Mouse (Mus musculus) kidney, embryonic 16.5 days (tissue): ENCODE results near the gene Sct. TPM values are rescaled to one million over a fixed set of nuclear protein-coding genes. Genes with fewer than 3 reads are reported as not detected.

Experiments used
- ATAC-seq: fragments of 200-750 bp; cut with Nextera tagmentation; 2 replicates; pipeline ENCODE4 v1.8.0; 2017; ENCODE audit warnings: moderate TSS enrichment; ENCODE audit not compliant: low FRiP score, low TSS enrichment
- H3K27ac ChIP-seq: fragments of 300-500 bp; sonication (generic); 2 replicates; pipeline ENCODE4 v1.5.1; 2014; ENCODE audit warnings: low read length
- H3K27me3 ChIP-seq: fragments of 300-500 bp; sonication (generic); 2 replicates; pipeline ENCODE4 v1.6.1; 2014; ENCODE audit warnings: low read length, control low read depth, mixed read lengths; ENCODE audit not compliant: insufficient read depth
- H3K36me3 ChIP-seq: fragments of 300-500 bp; sonication (generic); 2 replicates; pipeline ENCODE4 v1.6.1; 2014; ENCODE audit warnings: low read length, control low read depth, mixed read lengths; ENCODE audit not compliant: insufficient read depth
- H3K4me1 ChIP-seq: fragments of 300-500 bp; sonication (generic); 2 replicates; pipeline ENCODE4 v1.6.1; 2014; ENCODE audit warnings: low read length, control low read depth, mixed read lengths; ENCODE audit not compliant: insufficient read depth
- H3K4me2 ChIP-seq: fragments of 300-500 bp; sonication (generic); replicated peaks from 2 replicates; pipeline ENCODE4 v1.6.1; 2014; ENCODE audit warnings: low read depth, low read length
- H3K4me3 ChIP-seq: fragments of 300-500 bp; sonication (generic); 2 replicates; pipeline ENCODE4 v1.5.1; 2014; ENCODE audit warnings: mild to moderate bottlenecking, low read length
- H3K9ac ChIP-seq: fragments of 300-500 bp; sonication (generic); replicated peaks from 2 replicates; pipeline ENCODE4 v1.6.1; 2014; ENCODE audit warnings: low read length
- H3K9me3 ChIP-seq: fragments of 300-500 bp; sonication (generic); 2 replicates; pipeline ENCODE4 v1.6.1; 2016; ENCODE audit warnings: low read length, control low read depth
- WGBS: fragments of 180-500 bp; shearing (Covaris S2); extraction: QIAGEN DNeasy Blood & Tissue Kit; methylation state at CpG from one replicate; pipeline ENCODE4 v1.1.7; 2014; 5-methylcytosine and 5-hydroxymethylcytosine counted together
- polyA plus RNA-seq: library from polyadenylated mRNA; unstranded; fragments of >200 nt; fragmentation: Nextera tagmentation; extraction: Ambion mirVana; gene quantifications from 2 replicates; pipeline ENCODE4 v1.2.1, GENCODE M21; 2015

Gene Sct
- polyA plus RNA-seq, 1 experiment from 2014 or later = 47.1 TPM

DNA sequence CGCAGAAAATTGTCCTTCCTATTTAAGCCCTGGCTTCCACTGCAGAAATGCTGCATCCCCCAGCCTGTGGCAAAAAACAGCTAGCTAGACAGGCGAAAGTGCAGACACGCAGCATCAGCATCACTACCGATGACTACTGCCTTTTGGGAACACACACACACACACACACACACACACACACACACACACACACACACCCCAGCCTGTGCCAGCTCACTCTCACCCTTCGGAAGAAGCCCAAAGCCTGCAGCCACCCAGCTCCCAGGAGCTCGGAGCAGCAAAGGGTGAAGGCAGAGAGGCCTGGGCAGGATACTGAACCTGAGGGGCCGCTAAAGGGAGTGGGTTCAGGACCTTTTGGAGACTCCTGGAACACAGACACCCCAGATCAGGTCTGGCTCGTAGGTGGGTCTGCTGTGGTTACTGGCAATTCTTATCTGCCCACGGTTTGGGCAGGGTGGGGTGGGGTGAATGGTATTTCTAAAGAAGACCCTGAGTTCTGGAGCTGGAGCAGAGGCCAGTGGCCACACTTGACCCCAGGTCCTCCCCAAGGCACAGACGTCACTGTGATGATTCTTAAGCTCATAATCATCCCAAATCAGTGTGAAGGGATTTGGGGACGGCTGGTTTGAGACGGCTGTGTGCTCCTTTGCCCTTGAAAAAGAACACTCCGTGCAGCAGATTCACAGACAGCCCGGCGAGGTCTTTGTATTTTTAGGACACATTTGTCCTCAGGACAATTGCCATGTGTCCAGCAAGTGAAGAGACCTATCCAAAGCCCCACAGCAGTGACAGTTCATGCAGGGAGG, 13.9 kb upstream of the Sct start:
- peak overlapping the region; percentile 50 for H3K4me3 ChIP-seq
- H3K36me3 ChIP-seq = no peaks in the 10 kb centered on the region; the same call in 1 of the 2 replicates
- no peak for ATAC-seq
- H3K9me3 ChIP-seq = no peaks in the 10 kb centered on the region
- peak overlapping the region; percentile 59 for H3K9ac ChIP-seq
- WGBS = 44% methylated on average over 15 of the region's 15 CpGs
- H3K27ac ChIP-seq = no peak overlapping the region
- peaks cover 15% of the 10 kb centered on the region for H3K4me1 ChIP-seq
- peaks cover 47% of the 10 kb centered on the region for H3K27me3 ChIP-seq
- peak overlapping the region; percentile 84 for H3K4me2 ChIP-seq

DNA sequence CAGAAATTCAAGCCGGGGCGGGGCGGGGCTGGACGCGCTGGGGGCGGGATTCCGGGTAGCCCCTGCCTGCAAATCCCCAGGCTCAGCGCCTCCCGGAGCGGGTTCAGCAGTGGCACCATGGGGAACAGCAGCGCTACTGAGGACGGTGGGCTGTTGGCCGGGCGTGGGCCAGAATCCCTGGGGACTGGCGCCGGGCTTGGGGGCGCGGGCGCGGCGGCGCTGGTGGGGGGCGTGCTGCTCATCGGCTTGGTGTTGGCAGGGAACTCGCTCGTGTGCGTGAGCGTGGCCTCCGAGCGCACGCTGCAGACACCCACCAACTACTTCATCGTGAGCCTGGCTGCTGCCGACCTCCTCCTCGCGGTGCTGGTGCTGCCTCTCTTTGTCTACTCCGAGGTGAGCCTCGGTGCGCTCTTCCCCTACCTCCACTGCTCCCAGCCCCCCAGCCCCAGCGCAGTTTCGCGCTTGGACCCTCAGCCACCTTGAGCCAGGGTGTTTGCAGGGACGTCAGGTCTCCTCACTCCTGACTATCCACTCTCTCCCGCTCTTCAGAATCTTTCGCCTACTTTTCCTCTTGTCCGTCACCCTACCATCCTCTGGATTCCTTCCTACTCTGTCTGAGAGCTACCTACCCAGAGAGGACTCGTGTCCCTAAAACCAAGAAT, 13.1 kb upstream of the Sct start, which contains the start of gene Drd4:
Drd4 (plus strand) TSS at position 86 of the 662 bp plus-strand sequence.
- Histone ChIP-seq H3K4me2 (peak within 1 kb of the TSS; percentile 84), H3K9ac (peak within 1 kb of the TSS; percentile 59), H3K27me3 (peaks cover 47% of the 10 kb centered on the region), H3K27ac (no peak within 1 kb of the TSS), H3K4me1 (peaks cover 15% of the 10 kb centered on the region), H3K4me3 (peak within 1 kb of the TSS; percentile 50), H3K9me3 (no peaks in the 10 kb centered on the region), H3K36me3 (no peaks in the 10 kb centered on the region)
- ATAC-seq = peak; percentile 73
- WGBS = 3% methylated on average over 40 of the region's 46 CpGs

DNA sequence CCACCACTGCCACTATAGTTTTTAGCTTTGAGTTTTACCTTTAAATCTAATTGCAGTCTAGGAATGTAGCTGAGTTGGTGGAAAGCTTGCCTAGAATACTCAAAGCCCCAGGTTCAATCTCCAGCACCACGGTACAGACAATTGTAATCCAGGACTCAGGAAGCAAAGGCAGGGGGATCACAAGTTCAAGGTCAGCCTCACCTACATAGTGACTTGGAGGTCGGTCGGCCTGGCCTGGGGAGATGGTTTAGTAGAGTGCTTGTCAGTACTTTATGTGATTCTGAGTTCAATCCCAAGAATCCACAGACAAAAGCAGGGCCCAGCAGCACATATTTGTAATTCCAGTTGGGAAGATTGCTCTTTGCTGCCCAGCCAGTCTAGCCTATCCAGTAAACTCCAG, 9.1 kb upstream of the Sct start:
- Histone ChIP-seq H3K36me3 (no peaks in the 10 kb centered on the region), H3K9ac (no peak overlapping the region), H3K27ac (no peak overlapping the region), H3K9me3 (no peaks in the 10 kb centered on the region), H3K4me1 (no peaks in the 10 kb centered on the region), H3K4me2 (no peak overlapping the region), H3K4me3 (no peak overlapping the region), H3K27me3 (peaks cover 21% of the 10 kb centered on the region)
- no peak for ATAC-seq
- WGBS = 78% methylated on average over 3 of the region's 3 CpGs

DNA sequence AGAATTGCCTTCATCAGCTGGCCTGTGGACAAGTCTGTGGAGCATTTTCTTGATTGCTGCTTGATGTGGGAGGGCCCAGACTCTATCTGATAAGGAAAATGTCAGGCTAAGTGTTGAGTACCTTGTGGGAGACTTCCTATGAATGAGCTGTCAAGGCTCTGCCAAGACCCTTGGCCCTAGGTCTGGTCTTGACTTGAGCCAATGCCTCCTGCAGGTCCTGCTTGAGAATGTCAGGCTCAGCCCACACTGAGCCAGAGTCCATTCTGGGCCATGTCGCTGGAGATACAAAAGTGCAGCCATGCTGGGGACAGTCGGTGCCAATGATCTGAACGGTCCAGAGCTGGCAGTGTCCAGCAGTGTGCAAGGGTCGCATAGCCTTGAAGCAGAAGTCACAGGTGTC, 3.8 kb upstream of the Sct start:
- 85% methylated on average over 4 of the region's 4 CpGs for WGBS
- Histone ChIP-seq H3K36me3 (no peaks in the 10 kb centered on the region), H3K4me3 (no peak overlapping the region)

DNA sequence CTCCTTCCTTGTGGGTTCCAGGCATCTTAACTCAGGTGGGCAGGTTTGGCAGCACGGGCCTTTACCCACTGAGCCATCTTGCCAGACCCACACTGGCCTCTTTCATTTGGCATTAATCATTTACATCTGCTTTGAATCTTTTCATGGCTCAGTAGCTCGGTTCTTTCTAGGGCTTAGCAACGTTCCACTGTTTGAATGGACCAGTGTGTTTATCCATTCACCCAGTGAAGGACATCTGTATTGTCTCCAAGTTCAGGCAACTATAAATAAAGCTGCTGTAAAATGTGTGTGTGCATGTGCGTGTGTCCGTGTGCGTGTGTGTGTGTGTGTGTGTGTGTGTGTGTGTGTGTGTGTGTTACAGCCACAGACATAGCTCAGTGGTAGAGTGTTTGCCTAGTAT, 2.5 kb upstream of the Sct start:
- Histone ChIP-seq H3K27ac (peak overlapping the region; percentile 59), H3K9ac (no peak overlapping the region), H3K36me3 (no peaks in the 10 kb centered on the region), H3K27me3 (no peaks in the 10 kb centered on the region), H3K9me3 (no peaks in the 10 kb centered on the region), H3K4me1 (peaks cover 26% of the 10 kb centered on the region), H3K4me3 (no peak overlapping the region), H3K4me2 (no peak overlapping the region)
- 51% methylated on average over 6 of the region's 6 CpGs for WGBS
- ATAC-seq = peak; percentile 66

More for the DNA sequence above, 3.8 kb upstream of the Sct start:
- no peak overlapping the region for H3K9ac ChIP-seq
- no peak overlapping the region for H3K27ac ChIP-seq
- H3K27me3 ChIP-seq = no peaks in the 10 kb centered on the region
- no peak for ATAC-seq
- no peaks in the 10 kb centered on the region for H3K9me3 ChIP-seq
- H3K4me2 ChIP-seq = no peak overlapping the region
- peaks cover 16% of the 10 kb centered on the region for H3K4me1 ChIP-seq

DNA sequence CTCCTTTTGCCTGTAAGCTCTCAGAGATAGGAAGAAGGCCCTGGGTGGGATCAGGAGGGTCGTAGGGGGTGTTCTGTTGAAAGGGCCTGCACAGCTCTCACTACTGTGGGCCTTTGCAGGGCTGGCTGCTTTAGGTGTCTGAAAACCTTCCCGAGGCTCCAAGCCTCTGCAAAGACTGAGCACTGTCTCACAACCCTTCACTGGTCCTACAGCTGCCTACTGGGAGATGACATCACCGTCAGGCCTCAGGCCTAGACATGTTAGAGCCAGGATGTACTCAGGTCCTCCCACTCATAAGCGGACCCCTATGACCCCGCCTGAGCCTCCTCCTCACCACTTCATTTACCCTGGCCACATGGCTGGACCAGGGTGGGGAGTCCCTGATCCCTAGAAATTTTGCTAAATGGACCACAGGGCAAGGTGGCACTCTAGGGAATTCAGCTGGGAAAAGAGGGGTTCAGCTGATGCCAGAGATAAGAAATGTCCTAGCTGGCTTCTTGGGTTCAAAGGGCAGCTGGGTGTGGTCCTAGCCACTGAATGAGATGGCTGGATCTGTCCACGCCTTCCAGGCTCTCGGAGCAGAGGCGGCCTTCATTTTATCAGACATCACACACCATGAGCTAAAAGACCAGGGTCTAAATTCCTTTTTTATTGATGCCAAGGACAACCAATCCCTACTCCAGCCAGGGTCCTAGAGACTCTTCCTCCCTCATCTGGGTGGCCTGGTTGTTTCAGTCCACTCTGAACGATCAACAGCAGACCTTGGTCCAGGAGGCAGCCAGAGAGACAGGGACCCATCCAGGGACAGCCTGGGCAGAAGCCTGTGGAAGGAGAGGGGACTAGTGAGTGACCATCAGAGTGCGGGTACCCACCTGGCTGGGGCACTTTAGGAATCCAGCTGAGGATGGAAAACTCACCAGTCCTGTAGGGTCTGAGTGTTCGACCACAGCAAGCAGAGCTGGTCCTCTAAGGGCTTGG, 943 bp downstream of the Sct start:
- no peak overlapping the region; the same call in 1 of the 2 replicates for H3K9ac ChIP-seq
- ATAC-seq = no peak
- no peaks in the 10 kb centered on the region for H3K36me3 ChIP-seq
- 69% methylated on average over 11 of the region's 11 CpGs for WGBS
- H3K4me1 ChIP-seq = peaks cover 31% of the 10 kb centered on the region
- H3K9me3 ChIP-seq = no peaks in the 10 kb centered on the region
- H3K4me2 ChIP-seq = peak overlapping the region; percentile 95; the same call in 1 of the 2 replicates
- H3K4me3 ChIP-seq = peak overlapping the region; percentile 52
- H3K27me3 ChIP-seq = no peaks in the 10 kb centered on the region
- no peak overlapping the region for H3K27ac ChIP-seq

DNA sequence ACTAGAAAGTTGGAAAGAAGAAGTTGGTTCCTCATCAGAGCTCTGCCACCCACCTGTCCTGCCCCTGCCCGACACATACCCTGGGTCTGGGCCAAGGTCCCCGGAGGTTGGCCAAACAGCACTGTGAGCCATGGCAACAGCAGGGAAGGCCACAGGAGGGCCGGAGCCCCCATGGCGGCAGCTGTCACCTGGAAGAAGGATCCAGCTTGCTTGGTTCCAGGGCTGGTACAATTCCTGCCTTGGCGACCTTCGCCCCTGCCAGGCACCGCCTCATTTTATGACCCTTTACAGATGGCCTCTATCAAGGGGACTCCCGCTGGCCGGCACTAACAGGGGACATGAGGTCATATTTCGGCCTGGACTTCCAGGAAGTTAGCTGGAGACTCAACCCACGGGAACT, 2.4 kb downstream of the Sct start, which contains the start of gene Cdhr5:
Cdhr5 (minus strand) TSS at position 241 of the 400 bp plus-strand sequence.
- Histone ChIP-seq H3K9me3 (no peaks in the 10 kb centered on the region), H3K27me3 (no peaks in the 10 kb centered on the region), H3K4me1 (peaks cover 31% of the 10 kb centered on the region), H3K4me2 (peak within 1 kb of the TSS; percentile 16; the same call in 1 of the 2 replicates), H3K9ac (peak within 1 kb of the TSS; percentile 19), H3K4me3 (no peak within 1 kb of the TSS), H3K36me3 (no peaks in the 10 kb centered on the region), H3K27ac (no peak within 1 kb of the TSS)
- ATAC-seq = 0 out of 2 replicates have a peak, but pooled peaks have one; percentile 7
- WGBS = 20% methylated on average over 11 of the region's 11 CpGs

DNA sequence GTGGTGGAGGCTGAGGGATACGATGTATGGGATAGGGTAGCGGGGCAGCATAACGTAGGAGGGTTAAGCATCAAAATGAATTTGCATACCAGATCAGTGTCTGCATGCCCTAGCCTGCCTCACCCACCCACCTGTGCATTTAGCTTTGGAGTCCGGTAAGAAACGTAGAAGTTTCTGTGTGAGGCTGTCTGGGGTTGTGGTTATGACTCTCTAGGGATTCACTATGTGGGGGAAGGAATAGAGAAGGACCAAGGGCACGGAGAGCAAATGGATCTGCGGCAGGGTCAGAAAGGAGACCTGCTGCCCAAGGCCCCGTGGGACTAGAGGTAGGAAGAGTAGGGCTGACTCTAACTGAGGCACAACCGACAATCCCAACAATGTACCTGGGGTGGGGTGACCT, 3.6 kb downstream of the Sct start:
- H3K27ac ChIP-seq = no peak overlapping the region
- H3K4me3 ChIP-seq = no peak overlapping the region
- peaks cover 31% of the 10 kb centered on the region for H3K4me1 ChIP-seq

DNA sequence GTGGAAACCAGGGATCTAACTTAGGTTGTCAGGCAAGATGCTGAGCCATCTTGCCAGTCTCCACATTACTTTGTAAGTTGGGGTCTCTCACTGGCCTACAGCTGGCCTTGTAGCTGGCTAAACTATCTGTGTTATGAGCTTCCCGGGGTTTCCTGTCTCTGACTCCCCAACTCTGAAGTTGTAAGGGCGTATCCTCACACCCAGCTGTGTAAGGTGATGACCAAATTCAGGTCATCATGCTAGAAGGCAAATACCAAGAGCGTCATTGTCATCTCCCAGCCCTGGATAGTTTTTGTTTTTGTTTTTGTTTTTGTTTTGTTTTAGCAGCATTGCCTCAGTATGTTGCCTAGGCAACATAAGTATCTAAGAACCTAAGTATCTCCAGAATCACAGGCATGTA, 8.3 kb downstream of the Sct start:
- Histone ChIP-seq H3K27me3 (no peaks in the 10 kb centered on the region), H3K36me3 (no peaks in the 10 kb centered on the region), H3K9me3 (no peaks in the 10 kb centered on the region), H3K4me1 (peaks cover 6% of the 10 kb centered on the region), H3K4me2 (no peak overlapping the region), H3K9ac (no peak overlapping the region), H3K4me3 (no peak overlapping the region), H3K27ac (no peak overlapping the region)
- 82% methylated on average over 3 of the region's 3 CpGs for WGBS
- ATAC-seq = no peak

More for the DNA sequence above, 3.6 kb downstream of the Sct start:
- Histone ChIP-seq H3K36me3 (no peaks in the 10 kb centered on the region), H3K9ac (no peak overlapping the region; the same call in 1 of the 2 replicates), H3K9me3 (no peaks in the 10 kb centered on the region), H3K27me3 (no peaks in the 10 kb centered on the region), H3K4me2 (no peak overlapping the region)
- 77% methylated on average over 9 of the region's 9 CpGs for WGBS
- no peak for ATAC-seq
